Mouse (Mus musculus) limb, embryonic 15.5 days (tissue): ENCODE data around the gene Smyd3. TPM values are rescaled to one million over a fixed set of nuclear protein-coding genes. Genes with fewer than 3 reads are reported as not detected.

Experiments used
- ATAC-seq: fragments of 200-750 bp; cut with Nextera tagmentation; 2 replicates; pipeline ENCODE4 v1.8.0; 2017; ENCODE audit warnings: low read depth, moderate TSS enrichment; ENCODE audit not compliant: insufficient number of reproducible peaks, low FRiP score, low TSS enrichment
- H3K27ac ChIP-seq: fragments of 300-500 bp; sonication (generic); 2 replicates; pipeline ENCODE4 v1.5.1; 2015; ENCODE audit warnings: moderate library complexity, mild to moderate bottlenecking, inconsistent platforms
- H3K27me3 ChIP-seq: fragments of 300-500 bp; sonication (generic); 2 replicates; pipeline ENCODE4 v1.6.1; 2015; ENCODE audit warnings: inconsistent platforms
- H3K36me3 ChIP-seq: fragments of 300-500 bp; sonication (generic); 2 replicates; pipeline ENCODE4 v1.6.1; 2015; ENCODE audit warnings: inconsistent platforms
- H3K4me1 ChIP-seq: fragments of 300-500 bp; sonication (generic); 2 replicates; pipeline ENCODE4 v1.6.1; 2015; ENCODE audit warnings: inconsistent platforms
- H3K4me2 ChIP-seq: fragments of 300-500 bp; sonication (generic); 2 replicates; pipeline ENCODE4 v1.6.1; 2015; ENCODE audit warnings: mild to moderate bottlenecking, inconsistent platforms
- H3K4me3 ChIP-seq: fragments of 300-500 bp; sonication (generic); 2 replicates; pipeline ENCODE4 v1.5.1; 2015; ENCODE audit warnings: mild to moderate bottlenecking, inconsistent platforms
- H3K9ac ChIP-seq: fragments of 300-500 bp; sonication (generic); 2 replicates; pipeline ENCODE4 v1.6.1; 2015; ENCODE audit warnings: inconsistent platforms
- H3K9me3 ChIP-seq: fragments of 300-500 bp; sonication (generic); 2 replicates; pipeline ENCODE4 v1.6.1; 2016; ENCODE audit warnings: inconsistent platforms
- WGBS: fragments of 180-500 bp; shearing (Covaris S2); methylation state at CpG from one replicate; pipeline ENCODE4 v1.1.7; 2015; 5-methylcytosine and 5-hydroxymethylcytosine counted together
- polyA plus RNA-seq: library from polyadenylated mRNA; unstranded; fragments of >200 nt; fragmentation: Nextera tagmentation; extraction: Ambion mirVana; gene quantifications from 2 replicates; pipeline ENCODE4 v1.2.1, GENCODE M21; 2015

The Smyd3 gene
- polyA plus RNA-seq, 1 experiment from 2014 or later, result 19.2 TPM

DNA sequence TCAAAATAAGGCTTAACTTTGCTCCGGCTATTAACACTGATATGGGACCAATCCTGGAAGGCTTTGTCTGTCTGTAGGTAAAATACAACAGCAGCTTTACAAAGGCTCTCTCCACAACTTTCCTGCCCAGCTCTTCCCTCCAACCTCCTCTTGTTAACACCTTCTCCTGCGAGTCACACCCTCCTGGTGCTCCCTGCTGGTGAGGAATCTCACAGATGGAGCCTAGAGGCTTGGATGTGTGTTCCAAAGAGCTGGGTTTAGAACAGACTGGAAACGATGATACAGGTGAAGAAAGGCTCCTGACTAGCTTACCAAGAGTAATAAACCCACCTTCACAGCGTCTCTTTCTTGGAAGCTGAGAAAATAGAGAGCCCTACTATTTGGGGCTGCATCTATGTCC, 588.3 kb downstream of the Smyd3 start:
- no peak overlapping the region for H3K27ac ChIP-seq
- no peak overlapping the region for H3K4me2 ChIP-seq
- peaks cover 14% of the 10 kb centered on the region for H3K36me3 ChIP-seq
- H3K9me3 ChIP-seq, result no peaks in the 10 kb centered on the region
- no peak overlapping the region for H3K9ac ChIP-seq
- 0 out of 2 replicates have a peak, but pooled peaks cover 3% of the 10 kb centered on the region for H3K27me3 ChIP-seq
- 55% methylated on average over 4 of the region's 4 CpGs for WGBS
- ATAC-seq, result no peak
- peaks cover 13% of the 10 kb centered on the region for H3K4me1 ChIP-seq
- no peak overlapping the region for H3K4me3 ChIP-seq

DNA sequence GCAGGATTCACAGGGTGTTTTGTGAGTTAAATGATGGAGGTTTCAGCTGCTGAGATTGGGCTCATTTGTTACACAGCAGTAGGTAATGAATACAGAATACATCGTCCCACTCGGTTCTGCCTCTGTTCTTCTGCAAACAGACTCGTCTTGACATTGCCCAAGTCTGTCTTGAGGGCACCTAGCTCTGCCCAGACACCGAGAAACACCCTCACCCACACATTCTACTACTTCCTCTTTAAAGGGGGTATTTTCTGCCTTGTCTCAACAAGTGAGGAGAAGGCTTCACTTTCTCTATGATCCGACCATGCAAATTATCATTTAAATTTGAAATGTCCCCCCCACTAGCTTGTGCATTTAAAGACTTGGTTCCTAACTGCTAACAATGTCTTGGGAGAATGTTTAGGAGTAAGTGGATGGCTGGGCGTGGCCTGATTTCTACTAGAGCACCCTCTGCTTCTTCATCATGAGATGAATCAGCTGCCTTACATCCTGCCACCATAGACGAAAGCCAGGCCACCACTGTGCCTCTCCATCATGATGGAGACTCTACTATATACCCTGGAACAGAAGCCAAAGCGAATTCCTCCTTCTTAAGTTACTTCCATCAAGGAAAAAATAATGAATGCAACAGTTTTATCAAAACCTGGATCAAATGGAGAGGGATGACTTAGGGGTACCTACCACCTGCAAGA, 593.2 kb downstream of the Smyd3 start:
- Histone ChIP-seq H3K9me3 (no peaks in the 10 kb centered on the region), H3K4me3 (no peak overlapping the region), H3K27ac (no peak overlapping the region), H3K27me3 (0 out of 2 replicates have a peak, but pooled peaks cover 3% of the 10 kb centered on the region), H3K4me1 (no peaks in the 10 kb centered on the region), H3K36me3 (peaks cover 8% of the 10 kb centered on the region; the same call in 1 of the 2 replicates), H3K4me2 (no peak overlapping the region), H3K9ac (no peak overlapping the region)
- ATAC-seq, result no peak
- WGBS, result 83% methylated on average over 8 of the region's 8 CpGs

DNA sequence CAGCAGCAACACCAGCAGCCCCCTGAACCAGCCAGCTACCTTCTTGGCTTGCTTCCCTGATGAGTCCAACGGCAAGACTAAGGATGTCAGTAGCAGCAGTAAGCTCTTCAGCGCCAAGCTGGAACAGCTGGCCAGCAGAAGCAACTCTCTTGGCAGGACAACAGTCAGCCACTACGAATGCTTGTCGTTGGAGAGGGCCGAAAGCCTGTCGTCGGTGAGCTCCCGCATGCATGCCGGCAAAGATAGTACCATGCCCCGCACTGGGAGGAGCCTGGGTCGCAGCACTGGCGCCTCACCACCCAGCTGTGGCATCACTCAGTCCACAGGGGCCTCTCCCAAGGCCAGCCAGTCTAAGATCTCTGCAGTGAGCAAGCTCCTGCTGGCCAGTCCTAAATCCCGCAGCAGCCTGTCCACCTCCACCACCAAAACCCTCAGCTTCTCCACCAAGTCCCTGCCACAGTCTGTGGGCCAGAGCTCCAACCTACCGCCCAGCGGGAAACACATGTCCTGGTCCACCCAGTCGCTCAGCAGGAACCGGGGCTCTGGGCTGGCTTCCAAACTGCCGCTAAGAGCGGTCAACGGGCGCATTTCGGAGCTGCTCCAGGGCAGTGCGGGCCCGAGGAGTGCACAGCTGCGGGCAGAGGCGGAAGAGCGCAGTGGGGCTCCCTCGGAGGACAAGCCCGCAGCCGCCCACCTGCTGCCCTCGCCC, 600.5 kb downstream of the Smyd3 start:
- ATAC-seq, result no peak
- Histone ChIP-seq H3K27me3 (no peaks in the 10 kb centered on the region), H3K4me2 (no peak overlapping the region), H3K9me3 (no peaks in the 10 kb centered on the region), H3K4me1 (no peaks in the 10 kb centered on the region), H3K4me3 (no peak overlapping the region), H3K27ac (no peak overlapping the region), H3K9ac (no peak overlapping the region), H3K36me3 (peaks cover 23% of the 10 kb centered on the region)
- 69% methylated on average over 31 of the region's 31 CpGs for WGBS

DNA sequence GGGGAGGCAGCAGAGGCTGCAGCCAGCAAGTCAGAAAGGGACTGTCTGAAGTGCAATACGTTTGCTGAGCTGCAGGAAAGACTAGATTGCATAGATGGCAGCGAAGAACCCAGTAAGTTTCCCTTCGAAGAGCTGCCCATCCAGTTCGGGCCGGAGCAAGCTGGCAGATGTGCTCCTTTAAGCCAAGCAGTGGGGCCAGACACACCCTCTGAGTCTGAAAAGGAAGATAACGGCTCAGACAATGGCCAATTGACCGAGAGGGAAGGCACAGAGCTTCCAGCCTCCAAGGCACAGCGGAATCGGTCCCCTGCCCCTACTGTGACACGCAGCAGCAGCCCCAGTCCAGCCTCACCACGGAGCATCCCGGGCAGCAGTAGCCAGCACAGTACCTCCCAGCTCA, 602.8 kb downstream of the Smyd3 start:
- no peak overlapping the region for H3K4me3 ChIP-seq
- no peaks in the 10 kb centered on the region for H3K9me3 ChIP-seq
- WGBS, result 87% methylated on average over 12 of the region's 12 CpGs
- peaks cover 6% of the 10 kb centered on the region; the same call in 1 of the 2 replicates for H3K4me1 ChIP-seq
- no peak overlapping the region for H3K27ac ChIP-seq
- H3K4me2 ChIP-seq, result no peak overlapping the region
- no peak overlapping the region for H3K9ac ChIP-seq
- H3K27me3 ChIP-seq, result no peaks in the 10 kb centered on the region
- H3K36me3 ChIP-seq, result peaks cover 23% of the 10 kb centered on the region
- no peak for ATAC-seq

GRCm38 (mm10) chr1:178912936-178913716, 604.7 kb downstream of the Smyd3 start:
- Histone ChIP-seq H3K9ac (no peak overlapping the region), H3K36me3 (peaks cover 19% of the 10 kb centered on the region), H3K4me1 (peaks cover 6% of the 10 kb centered on the region; the same call in 1 of the 2 replicates), H3K27ac (no peak overlapping the region), H3K4me3 (no peak overlapping the region), H3K4me2 (no peak overlapping the region), H3K27me3 (no peaks in the 10 kb centered on the region), H3K9me3 (no peaks in the 10 kb centered on the region)
- ATAC-seq, result no peak
- 57% methylated on average over 6 of the region's 6 CpGs for WGBS

DNA sequence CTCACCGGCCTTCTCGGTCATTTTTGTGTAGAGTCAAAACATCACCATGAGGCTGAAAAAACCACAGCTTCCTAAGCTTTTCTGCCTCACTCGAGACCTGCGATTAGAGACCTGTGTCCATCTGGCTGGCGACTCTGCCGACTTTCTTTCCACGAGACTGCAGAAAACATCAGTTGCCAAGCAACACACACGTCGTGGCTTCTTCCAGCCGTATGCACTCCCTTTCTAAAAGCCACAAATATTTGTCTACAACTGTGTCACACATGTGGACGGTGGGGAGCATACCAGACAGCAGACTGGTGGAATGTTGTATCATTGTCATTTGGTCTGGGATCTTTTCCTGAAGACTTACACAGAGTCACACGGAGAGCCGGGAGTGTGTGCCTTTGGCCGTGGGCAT, 606.9 kb downstream of the Smyd3 start:
- WGBS, result 44% methylated on average over 14 of the region's 14 CpGs
- Histone ChIP-seq H3K27ac (no peak overlapping the region), H3K27me3 (no peaks in the 10 kb centered on the region), H3K4me1 (peaks cover 6% of the 10 kb centered on the region; the same call in 1 of the 2 replicates), H3K9ac (no peak overlapping the region), H3K9me3 (no peaks in the 10 kb centered on the region), H3K36me3 (peaks cover 6% of the 10 kb centered on the region; the same call in 1 of the 2 replicates), H3K4me2 (no peak overlapping the region), H3K4me3 (no peak overlapping the region)
- ATAC-seq, result no peak

Other genes with a start within 250 kb of the Smyd3 start
- 29.8 and 29.9 TPM in 2 replicates for gene Tfb2m, start 28.2 kb upstream of the Smyd3 start, polyA plus RNA-seq
- gene Cnst, start 28.3 kb upstream of the Smyd3 start, polyA plus RNA-seq, result 15.0 and 16.5 TPM in 2 replicates
- gene Sccpdh, start 150.2 kb upstream of the Smyd3 start, polyA plus RNA-seq, result 74.2 and 87.9 TPM in 2 replicates
- 0.04 and 0.16 TPM in 2 replicates for gene Kif28, start 227.2 kb upstream of the Smyd3 start, polyA plus RNA-seq